Mouse (Mus musculus) 3134 (cell line): Measurements from ENCODE around the gene Sh2b2.

Source experiments
- DNase-seq: peaks from one replicate; pipeline ENCODE4 v3.0.0-alpha.2; 2011; ENCODE audit warnings: low spot score; ENCODE audit not compliant: insufficient read length; ENCODE audit errors: extremely low read depth

The Sh2b2 gene

DNA sequence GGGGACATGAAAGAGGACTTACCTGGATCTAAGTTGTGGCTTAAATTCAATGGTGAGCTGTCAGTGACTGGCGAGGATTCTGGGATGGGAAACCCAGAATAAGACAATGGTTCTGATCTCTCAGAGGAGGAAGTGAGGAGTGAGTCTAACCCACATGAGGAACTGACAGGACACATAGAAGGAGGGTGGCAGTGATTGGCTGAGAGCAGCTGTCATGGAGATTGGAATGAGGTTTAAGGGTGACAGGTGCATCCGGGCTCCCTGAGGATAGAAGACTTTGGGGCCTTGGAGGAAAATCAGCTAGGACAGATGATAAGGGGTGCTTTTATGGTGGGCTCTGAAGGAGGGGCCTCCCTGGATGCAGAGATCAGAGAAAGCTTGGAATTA, at the start of gene Sh2b2:
Sh2b2 (minus strand) TSS at position 105 of the 387 bp plus-strand sequence.
- no peak for DNase-seq

DNA sequence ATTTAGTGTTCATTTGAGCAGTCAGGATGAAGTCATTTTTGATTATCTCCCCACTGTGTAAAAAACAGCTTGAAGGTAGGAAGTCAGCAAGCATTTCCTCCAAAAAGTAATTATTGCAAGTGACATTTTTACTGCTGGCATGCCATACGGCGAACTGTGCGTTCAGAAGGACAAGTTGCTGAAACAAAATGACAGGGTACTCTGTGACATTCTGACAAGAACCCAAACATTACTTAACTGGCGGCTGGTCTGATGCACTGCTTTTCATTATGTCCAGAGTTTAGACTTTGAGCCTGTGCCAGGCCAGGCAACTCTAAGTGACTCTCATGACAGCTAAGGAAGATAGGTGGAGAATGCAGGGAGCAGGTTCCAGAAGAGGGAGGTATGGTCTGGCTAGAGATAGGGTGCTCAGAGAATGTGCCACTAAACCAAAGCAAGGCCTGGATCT, 46.6 kb upstream of the Sh2b2 start:
- no peak for DNase-seq

- DNase-seq = no peak
Measured at GRCm38 (mm10) chr5:136292361-136292760, 46.0 kb upstream of the Sh2b2 start.

- no peak for DNase-seq
Measured at GRCm38 (mm10) chr5:136291562-136291961, 45.2 kb upstream of the Sh2b2 start.

DNA sequence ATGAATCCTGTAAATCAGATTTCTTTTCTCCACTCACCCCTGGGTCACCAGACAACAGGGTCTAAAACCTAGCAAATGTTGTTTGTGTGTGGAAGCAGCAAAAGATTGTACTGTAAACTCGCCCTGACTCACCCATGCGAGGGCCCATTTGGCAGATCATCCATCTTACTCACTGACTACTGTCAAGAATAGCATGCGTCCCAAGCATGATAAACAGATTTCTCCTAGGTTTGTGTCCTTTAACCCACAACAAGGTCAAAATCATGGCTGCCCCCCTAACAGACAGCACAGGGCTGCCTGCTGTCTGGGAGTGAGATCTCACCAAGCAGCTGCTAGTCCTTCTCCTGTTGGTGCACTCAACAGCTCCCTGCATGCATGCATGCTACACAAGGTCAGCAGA, 43.4 kb upstream of the Sh2b2 start:
- no peak for DNase-seq

GRCm38 (mm10) chr5:136288351-136289081, 42.2 kb upstream of the Sh2b2 start:
- DNase-seq = no peak

- no peak for DNase-seq
Measured at GRCm38 (mm10) chr5:136286566-136286965, 40.2 kb upstream of the Sh2b2 start.

GRCm38 (mm10) chr5:136285106-136285505, 38.8 kb upstream of the Sh2b2 start:
- no peak for DNase-seq

- no peak for DNase-seq
Measured at GRCm38 (mm10) chr5:136281351-136281750, 35.0 kb upstream of the Sh2b2 start.

DNA sequence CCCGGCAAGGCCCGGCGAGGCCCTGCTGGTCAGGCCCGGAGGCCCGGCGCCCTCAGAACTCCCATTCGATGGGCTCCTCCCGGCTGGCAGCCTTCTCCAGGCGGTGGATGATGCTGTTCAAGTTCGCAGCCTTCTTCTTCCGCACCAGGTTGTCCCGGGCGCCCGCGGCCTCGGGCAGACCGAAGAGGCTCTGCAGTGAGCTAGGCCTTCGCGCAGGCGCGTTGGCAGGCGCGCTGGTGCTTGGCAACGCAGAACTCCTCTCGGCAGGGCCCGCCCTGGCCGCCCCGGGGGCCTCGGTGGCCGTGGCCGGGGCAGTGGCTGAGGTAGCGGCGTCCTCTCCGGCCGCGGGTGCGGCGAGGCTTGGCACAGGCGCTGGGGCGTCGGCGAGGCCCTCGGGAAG, 28.4 kb upstream of the Sh2b2 start:
- no peak for DNase-seq

- DNase-seq = no peak
Measured at GRCm38 (mm10) chr5:136269937-136270336, 23.6 kb upstream of the Sh2b2 start.

DNA sequence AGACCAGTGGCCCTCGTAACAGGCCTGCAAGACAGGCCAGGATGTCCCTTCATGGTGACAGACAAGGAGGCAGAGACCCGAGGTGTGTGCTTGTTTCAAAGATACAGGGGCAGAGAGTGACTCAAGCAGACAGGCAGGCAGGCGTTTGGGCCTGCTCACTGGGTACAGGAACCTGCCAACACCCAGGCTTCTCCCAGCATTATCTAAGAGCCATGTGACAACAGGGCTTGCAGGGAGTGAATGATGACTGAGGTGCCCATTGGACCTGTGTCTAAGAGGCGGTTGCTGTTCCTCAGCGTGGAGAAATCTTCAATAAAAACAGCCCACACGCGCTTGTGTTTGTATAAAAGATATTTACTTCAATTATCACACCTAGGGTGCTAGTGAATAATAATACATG, 19.7 kb upstream of the Sh2b2 start:
- no peak for DNase-seq

- no peak for DNase-seq
Measured at GRCm38 (mm10) chr5:136263342-136263741, 17.0 kb upstream of the Sh2b2 start.

DNA sequence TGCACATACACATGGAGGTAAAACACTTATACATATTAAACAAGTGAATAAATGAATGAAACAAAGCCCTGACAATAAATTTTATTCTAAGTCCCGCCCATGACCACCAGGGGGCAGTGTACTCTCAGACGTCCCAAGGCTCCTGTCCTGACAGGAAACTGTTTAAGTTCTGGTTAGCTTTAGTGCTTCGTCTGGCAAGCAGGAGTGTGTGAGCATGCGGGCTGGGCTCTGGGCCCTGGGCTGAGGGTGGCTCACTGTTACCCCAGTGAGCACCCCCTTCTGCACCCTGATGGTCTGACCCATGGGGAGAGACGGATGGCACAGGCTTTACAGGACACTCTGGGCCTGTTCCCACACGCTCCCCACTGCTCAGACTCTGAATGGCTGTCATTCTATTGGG, 12.6 kb upstream of the Sh2b2 start:
- DNase-seq = peak; percentile 59

DNA sequence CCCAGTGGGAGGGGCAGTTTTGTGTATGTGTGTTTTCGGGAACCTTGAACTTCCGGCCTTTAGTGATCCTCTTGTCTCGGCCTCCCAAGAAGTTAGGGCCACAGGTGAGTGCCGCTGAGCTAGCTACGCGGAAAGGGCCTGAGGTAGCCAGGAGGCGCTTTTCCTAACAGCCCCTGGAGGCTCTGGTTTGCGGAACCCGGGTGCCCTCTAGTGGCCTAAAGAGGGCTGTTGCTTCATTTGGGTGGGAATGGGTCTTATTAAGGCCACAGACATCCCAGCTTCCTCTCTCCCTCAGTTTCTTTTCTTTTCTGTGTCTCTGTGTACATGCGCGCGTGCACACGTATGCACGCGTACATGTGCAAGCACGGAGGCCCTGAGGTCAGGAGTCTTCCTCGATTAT, 6.5 kb upstream of the Sh2b2 start:
- DNase-seq = peak; percentile 43

DNA sequence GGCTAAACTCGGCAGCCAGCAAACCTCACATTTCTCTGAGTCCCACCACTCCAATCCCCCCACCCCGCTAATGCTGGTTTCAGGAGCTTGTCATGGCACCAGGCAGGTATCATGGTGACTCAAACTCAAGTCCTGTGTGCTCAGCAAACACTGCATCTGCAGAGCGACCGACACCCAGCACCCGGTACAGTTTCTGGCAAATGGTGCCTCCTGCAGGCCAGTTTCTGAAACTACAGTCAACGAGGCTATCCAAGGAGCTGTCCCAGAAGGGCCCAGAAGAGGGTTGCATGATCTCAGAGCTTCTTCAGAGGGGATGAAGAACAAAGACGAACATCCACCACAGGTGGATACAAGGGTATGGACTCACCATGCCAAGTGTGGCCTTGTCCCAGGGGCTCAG, 4.6 kb upstream of the Sh2b2 start:
- DNase-seq = peak; percentile 42

DNA sequence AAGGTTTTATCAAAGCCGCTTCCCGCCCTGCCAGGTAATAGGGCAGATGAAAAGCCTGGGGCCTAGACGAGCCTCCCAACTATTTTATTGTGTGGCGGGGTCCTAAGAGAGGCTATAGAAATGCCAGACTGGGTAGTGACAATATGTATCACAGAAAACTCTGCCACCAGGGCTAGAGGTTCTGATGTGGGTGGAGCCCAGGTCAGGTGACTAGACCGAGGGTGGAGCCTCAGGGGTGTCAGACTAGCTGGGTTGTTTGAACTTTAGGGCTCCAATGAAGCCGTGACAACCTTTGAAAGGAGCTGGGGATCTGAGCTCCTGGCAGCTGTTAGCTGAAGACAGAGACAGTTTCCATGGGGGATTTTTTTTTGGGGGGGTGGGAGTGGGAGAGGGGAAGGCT, 2.1 kb upstream of the Sh2b2 start:
- no peak for DNase-seq

DNA sequence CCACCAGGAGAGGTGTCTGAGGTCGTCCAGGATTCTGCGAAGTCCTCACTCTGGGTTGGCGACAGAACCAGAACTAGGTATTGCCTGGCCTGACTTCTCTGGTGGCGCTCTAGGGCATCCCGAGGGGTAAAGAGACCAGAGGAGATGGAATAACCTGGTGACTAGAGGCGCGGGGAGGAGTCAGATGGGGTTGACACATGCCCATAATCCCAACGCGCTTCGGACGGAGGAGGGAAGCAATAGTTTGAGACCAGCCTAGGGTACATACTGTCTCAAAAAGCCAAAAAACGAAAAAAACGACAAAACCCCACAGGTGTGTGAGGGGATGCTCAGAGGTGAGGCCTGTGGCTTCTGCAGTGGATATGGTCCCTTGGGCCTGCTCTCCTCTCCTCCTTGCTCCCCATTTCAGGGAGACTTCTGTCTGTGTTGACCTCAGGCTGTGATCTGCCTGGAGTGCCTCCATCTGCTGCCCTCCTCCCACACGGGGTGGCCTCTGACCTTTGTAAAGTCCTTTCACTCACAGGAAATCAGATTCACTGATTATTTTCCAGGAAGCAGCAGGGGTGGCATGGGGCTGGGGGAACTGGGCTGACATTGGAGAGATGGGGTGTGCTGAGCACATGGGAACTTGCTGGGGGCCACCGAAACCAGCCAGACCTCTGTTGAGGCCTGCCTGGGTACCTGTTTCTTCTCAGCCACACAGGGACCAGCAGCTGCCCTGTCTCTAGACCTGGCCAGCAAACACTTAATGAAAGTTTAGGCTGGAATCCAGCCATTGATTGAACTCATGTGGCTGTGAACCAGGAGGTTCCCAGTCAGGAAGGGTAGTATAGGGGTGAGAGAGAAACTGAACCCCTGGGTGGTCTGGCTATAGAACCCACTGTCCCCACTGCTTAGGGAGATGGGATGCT, 560 bp downstream of the Sh2b2 start:
- no peak for DNase-seq

- DNase-seq = peak; percentile 88
Measured at GRCm38 (mm10) chr5:136244762-136245540, 1.4 kb downstream of the Sh2b2 start.

- DNase-seq = peak; percentile 45
Measured at GRCm38 (mm10) chr5:136243851-136244761, 2.2 kb downstream of the Sh2b2 start.
